Mouse (Mus musculus) intestine, embryonic 14.5 days (tissue): ENCODE measurements around the gene Nr5a1. TPM values are rescaled to one million over a fixed set of nuclear protein-coding genes. Genes with fewer than 3 reads are reported as not detected.

Experiments used
- ATAC-seq: fragments of 200-750 bp; cut with Nextera tagmentation; replicated peaks from 2 replicates; pipeline ENCODE4 v1.8.0; 2017; ENCODE audit warnings: low read depth, moderate number of reproducible peaks, moderate TSS enrichment, moderate library complexity; ENCODE audit not compliant: low FRiP score, low TSS enrichment
- DNase-seq: peaks from one replicate; pipeline ENCODE4 v3.0.0-alpha.2; 2018; ENCODE audit warnings: low spot score
- H3K27ac ChIP-seq: fragments of 300-500 bp; sonication (generic); 2 replicates; pipeline ENCODE4 v1.5.1; 2014; ENCODE audit warnings: low read depth, mild to moderate bottlenecking, control low read depth
- H3K27me3 ChIP-seq: fragments of 300-500 bp; sonication (generic); replicated peaks from 2 replicates; pipeline ENCODE4 v1.6.1; 2014; ENCODE audit warnings: low read length, control low read depth; ENCODE audit not compliant: control insufficient read depth, insufficient read depth
- H3K36me3 ChIP-seq: fragments of 300-500 bp; sonication (generic); 2 replicates; pipeline ENCODE4 v1.6.1; 2014; ENCODE audit warnings: low read length, control low read depth; ENCODE audit not compliant: control insufficient read depth, insufficient read depth
- H3K4me1 ChIP-seq: fragments of 300-500 bp; sonication (generic); replicated peaks from 2 replicates; pipeline ENCODE4 v1.6.1; 2014; ENCODE audit warnings: low read length, control low read depth, mixed read lengths; ENCODE audit not compliant: control insufficient read depth, insufficient read depth
- H3K4me2 ChIP-seq: fragments of 300-500 bp; sonication (generic); 2 replicates; pipeline ENCODE4 v1.6.1; 2014; ENCODE audit warnings: low read length
- H3K4me3 ChIP-seq: fragments of 300-500 bp; sonication (generic); 2 replicates; pipeline ENCODE4 v1.5.1; 2014; ENCODE audit warnings: low read depth, low read length, control low read depth, mixed read lengths
- H3K9ac ChIP-seq: fragments of 300-500 bp; sonication (generic); 2 replicates; pipeline ENCODE4 v1.6.1; 2014; ENCODE audit warnings: mild to moderate bottlenecking, low read length
- H3K9me3 ChIP-seq: fragments of 300-500 bp; sonication (generic); 2 replicates; pipeline ENCODE4 v1.6.1; 2016; ENCODE audit warnings: low read length, control low read depth; ENCODE audit not compliant: control insufficient read depth
- WGBS: fragments of 180-500 bp; shearing (Covaris S2); extraction: QIAGEN DNeasy Blood & Tissue Kit; methylation state at CpG from one replicate; pipeline ENCODE4 v1.1.7; 2014; 5-methylcytosine and 5-hydroxymethylcytosine counted together
- polyA plus RNA-seq: library from polyadenylated mRNA; unstranded; fragments of >200 nt; fragmentation: Nextera tagmentation; extraction: Ambion mirVana; gene quantifications from 2 replicates; pipeline ENCODE4 v1.2.1, GENCODE M21; 2014

The Nr5a1 gene
- polyA plus RNA-seq, 1 experiment from 2014 or later: 0.09 TPM

GRCm38 (mm10) chr2:38710304-38711241 lies 3.8 kb downstream of the Nr5a1 start:
- Histone ChIP-seq H3K4me1 (peaks cover 4% of the 10 kb centered on the region; the same call in 1 of the 2 replicates), H3K4me3 (peak overlapping the region; percentile 28), H3K27me3 (peaks cover 88% of the 10 kb centered on the region), H3K9ac (no peak overlapping the region), H3K9me3 (no peaks in the 10 kb centered on the region), H3K4me2 (peak overlapping the region; percentile 41), H3K27ac (no peak overlapping the region), H3K36me3 (no peaks in the 10 kb centered on the region)
- DNase-seq (peak; percentile 84), ATAC-seq (no peak; the same call in 1 of the 2 replicates)
- WGBS: under 1% methylated on average over 75 of the region's 75 CpGs

GRCm38 (mm10) chr2:38708907-38709688 lies 5.2 kb downstream of the Nr5a1 start:
- DNase-seq: no peak
- Histone ChIP-seq H3K36me3 (no peaks in the 10 kb centered on the region), H3K9ac (no peak overlapping the region), H3K27ac (no peak overlapping the region), H3K4me3 (no peak overlapping the region), H3K4me1 (peaks cover 4% of the 10 kb centered on the region; the same call in 1 of the 2 replicates), H3K27me3 (peaks cover 92% of the 10 kb centered on the region), H3K9me3 (no peaks in the 10 kb centered on the region), H3K4me2 (no peak overlapping the region)
- 25% methylated on average over 12 of the region's 12 CpGs for WGBS
- no peak for ATAC-seq

GRCm38 (mm10) chr2:38706661-38707060 lies 7.7 kb downstream of the Nr5a1 start:
- H3K4me1 ChIP-seq: peaks cover 4% of the 10 kb centered on the region; the same call in 1 of the 2 replicates
- H3K4me3 ChIP-seq: no peak overlapping the region
- no peaks in the 10 kb centered on the region for H3K9me3 ChIP-seq
- no peaks in the 10 kb centered on the region for H3K36me3 ChIP-seq
- no peak overlapping the region for H3K27ac ChIP-seq
- ATAC-seq (no peak), DNase-seq (no peak)
- no peak overlapping the region for H3K9ac ChIP-seq
- H3K27me3 ChIP-seq: peaks cover 67% of the 10 kb centered on the region
- no peak overlapping the region for H3K4me2 ChIP-seq
- 38% methylated on average over 6 of the region's 6 CpGs for WGBS

- Histone ChIP-seq H3K9ac (no peak overlapping the region), H3K36me3 (no peaks in the 10 kb centered on the region), H3K4me3 (no peak overlapping the region), H3K27me3 (peaks cover 51% of the 10 kb centered on the region), H3K4me1 (no peaks in the 10 kb centered on the region), H3K27ac (no peak overlapping the region), H3K4me2 (no peak overlapping the region), H3K9me3 (no peaks in the 10 kb centered on the region)
- DNase-seq (no peak), ATAC-seq (no peak)
- WGBS: 48% methylated on average over 4 of the region's 4 CpGs
Observed at GRCm38 (mm10) chr2:38705036-38705435, 9.3 kb downstream of the Nr5a1 start.

GRCm38 (mm10) chr2:38704336-38704735 lies 10.0 kb downstream of the Nr5a1 start:
- WGBS: 71% methylated on average over 9 of the region's 9 CpGs
- Histone ChIP-seq H3K27ac (no peak overlapping the region), H3K36me3 (no peaks in the 10 kb centered on the region), H3K9me3 (no peaks in the 10 kb centered on the region), H3K4me1 (no peaks in the 10 kb centered on the region), H3K4me2 (no peak overlapping the region), H3K27me3 (peaks cover 44% of the 10 kb centered on the region), H3K9ac (no peak overlapping the region), H3K4me3 (no peak overlapping the region)
- ATAC-seq: no peak
- DNase-seq: no peak

GRCm38 (mm10) chr2:38700177-38700576 lies 14.2 kb downstream of the Nr5a1 start:
- Histone ChIP-seq H3K36me3 (no peaks in the 10 kb centered on the region), H3K9ac (no peak overlapping the region), H3K4me1 (no peaks in the 10 kb centered on the region), H3K27ac (no peak overlapping the region), H3K4me2 (no peak overlapping the region), H3K4me3 (no peak overlapping the region), H3K9me3 (no peaks in the 10 kb centered on the region), H3K27me3 (0 out of 2 replicates have a peak, but pooled peaks cover 3% of the 10 kb centered on the region)
- no peak for ATAC-seq
- no peak for DNase-seq
- 69% methylated on average over 5 of the region's 5 CpGs for WGBS

- no peak overlapping the region for H3K4me3 ChIP-seq
- H3K9ac ChIP-seq: no peak overlapping the region
- H3K27ac ChIP-seq: no peak overlapping the region
- 79% methylated on average over 5 of the region's 5 CpGs for WGBS
- DNase-seq (no peak), ATAC-seq (no peak)
- no peak overlapping the region for H3K4me2 ChIP-seq
- H3K36me3 ChIP-seq: no peaks in the 10 kb centered on the region
- H3K27me3 ChIP-seq: no peaks in the 10 kb centered on the region
- no peaks in the 10 kb centered on the region for H3K4me1 ChIP-seq
- no peaks in the 10 kb centered on the region for H3K9me3 ChIP-seq
Observed at GRCm38 (mm10) chr2:38698623-38699022, 15.7 kb downstream of the Nr5a1 start.

- DNase-seq: no peak
- Histone ChIP-seq H3K4me1 (no peaks in the 10 kb centered on the region), H3K4me3 (no peak overlapping the region), H3K27me3 (no peaks in the 10 kb centered on the region), H3K9ac (no peak overlapping the region), H3K27ac (no peak overlapping the region), H3K9me3 (no peaks in the 10 kb centered on the region), H3K4me2 (no peak overlapping the region), H3K36me3 (no peaks in the 10 kb centered on the region)
- ATAC-seq: no peak
- 56% methylated on average over 27 of the region's 27 CpGs for WGBS
Observed at GRCm38 (mm10) chr2:38697128-38698120, 16.9 kb downstream of the Nr5a1 start.
